Mouse (Mus musculus) limb, embryonic 13.5 days (tissue): Measurements from ENCODE around the gene Itga6. TPM values are rescaled to one million over a fixed set of nuclear protein-coding genes. Genes with fewer than 3 reads are reported as not detected.
"Not testable (repeated sequence)": the region's sequence is repeated elsewhere in the genome, so short reads cannot be mapped to it uniquely, and the experiment has no call there.

Experiments used
- ATAC-seq: fragments of 200-750 bp; cut with Nextera tagmentation; 2 replicates; pipeline ENCODE4 v1.8.0; 2017; ENCODE audit warnings: low read depth, moderate number of reproducible peaks, moderate TSS enrichment; ENCODE audit not compliant: low FRiP score
- H3K27ac ChIP-seq: fragments of 300-500 bp; sonication (generic); 2 replicates; pipeline ENCODE4 v1.5.1; 2015; ENCODE audit warnings: inconsistent platforms, mild to moderate bottlenecking, moderate library complexity
- H3K27me3 ChIP-seq: fragments of 300-500 bp; sonication (generic); 2 replicates; pipeline ENCODE4 v1.6.1; 2015; ENCODE audit warnings: mild to moderate bottlenecking, inconsistent platforms
- H3K36me3 ChIP-seq: fragments of 300-500 bp; sonication (generic); 2 replicates; pipeline ENCODE4 v1.6.1; 2015; ENCODE audit warnings: inconsistent platforms, mild to moderate bottlenecking, moderate library complexity
- H3K4me1 ChIP-seq: fragments of 300-500 bp; sonication (generic); 2 replicates; pipeline ENCODE4 v1.6.1; 2015; ENCODE audit warnings: inconsistent platforms
- H3K4me2 ChIP-seq: fragments of 300-500 bp; sonication (generic); replicated peaks from 2 replicates; pipeline ENCODE4 v1.6.1; 2015; ENCODE audit warnings: inconsistent platforms, mild to moderate bottlenecking, moderate library complexity
- H3K4me3 ChIP-seq: fragments of 300-500 bp; sonication (generic); 2 replicates; pipeline ENCODE4 v1.5.1; 2015; ENCODE audit warnings: moderate library complexity, mild to moderate bottlenecking, inconsistent platforms
- H3K9ac ChIP-seq: fragments of 300-500 bp; sonication (generic); 2 replicates; pipeline ENCODE4 v1.6.1; 2015; ENCODE audit warnings: mild to moderate bottlenecking, inconsistent platforms
- H3K9me3 ChIP-seq: fragments of 300-500 bp; sonication (generic); 2 replicates; pipeline ENCODE4 v1.6.1; 2016; ENCODE audit warnings: inconsistent platforms
- WGBS: fragments of 180-500 bp; shearing (Covaris S2); methylation state at CpG from one replicate; pipeline ENCODE4 v1.1.7; 2015; 5-methylcytosine and 5-hydroxymethylcytosine counted together
- polyA plus RNA-seq: library from polyadenylated mRNA; unstranded; fragments of >200 nt; fragmentation: Nextera tagmentation; extraction: Ambion mirVana; gene quantifications from 2 replicates; pipeline ENCODE4 v1.2.1, GENCODE M21; 2015

Itga6 gene
- polyA plus RNA-seq, 1 experiment from 2014 or later = 33.9 TPM

DNA sequence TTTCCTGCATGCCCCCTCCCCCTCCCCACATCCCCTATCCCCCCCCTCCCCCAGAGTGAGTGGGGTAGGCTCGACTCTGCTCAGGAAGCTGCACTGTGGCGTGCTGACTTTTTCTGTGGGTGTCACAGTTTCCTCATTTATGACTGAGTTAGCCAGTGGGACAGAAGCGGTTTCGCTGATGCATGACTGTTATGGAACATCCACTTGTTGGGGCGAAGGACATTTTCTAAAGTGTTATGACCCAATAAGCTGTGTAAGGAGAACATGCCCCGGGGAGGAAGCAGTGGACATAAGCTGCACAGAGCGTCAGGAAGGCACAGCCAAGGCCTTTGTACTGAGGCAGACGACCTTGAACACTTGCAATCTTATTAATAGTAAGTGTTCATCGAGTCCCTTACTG lies 97.9 kb downstream of the Itga6 start:
- H3K36me3 ChIP-seq = peaks cover 7% of the 10 kb centered on the region
- no peak overlapping the region for H3K4me3 ChIP-seq
- no peaks in the 10 kb centered on the region for H3K27me3 ChIP-seq
- H3K9me3 ChIP-seq = no peaks in the 10 kb centered on the region
- whole genome bisulfite sequencing = 81% methylated on average over 9 of the region's 9 CpGs
- H3K4me1 ChIP-seq = peaks cover 6% of the 10 kb centered on the region
- no peak for ATAC-seq
- no peak overlapping the region for H3K4me2 ChIP-seq
- no peak overlapping the region for H3K9ac ChIP-seq
- no peak overlapping the region for H3K27ac ChIP-seq

DNA sequence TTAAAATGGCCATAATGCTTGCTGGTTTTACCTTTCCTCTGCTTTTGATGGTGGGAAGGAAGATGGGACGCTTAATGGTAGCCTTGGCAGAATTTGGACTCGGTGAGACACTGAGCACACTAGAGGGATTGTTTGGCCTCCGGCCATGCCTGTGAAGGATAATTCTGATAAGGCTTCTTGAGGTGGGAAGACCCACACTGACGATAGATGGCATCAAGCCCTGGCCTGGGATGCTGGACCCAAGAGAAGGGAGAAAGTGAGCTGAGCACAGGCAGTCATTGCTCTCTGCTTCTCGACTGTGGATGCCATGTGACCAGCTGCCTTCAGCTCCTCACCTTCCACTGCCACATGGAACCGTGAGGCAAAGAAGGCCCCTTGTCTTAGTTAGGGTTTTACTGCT lies 99.5 kb downstream of the Itga6 start:
- WGBS = 87% methylated on average over 6 of the region's 6 CpGs
- Histone ChIP-seq H3K9ac (no peak overlapping the region), H3K4me2 (no peak overlapping the region), H3K27me3 (no peaks in the 10 kb centered on the region), H3K27ac (no peak overlapping the region), H3K36me3 (peaks cover 7% of the 10 kb centered on the region), H3K4me3 (no peak overlapping the region), H3K4me1 (peaks cover 12% of the 10 kb centered on the region), H3K9me3 (no peaks in the 10 kb centered on the region)
- ATAC-seq = no peak

DNA sequence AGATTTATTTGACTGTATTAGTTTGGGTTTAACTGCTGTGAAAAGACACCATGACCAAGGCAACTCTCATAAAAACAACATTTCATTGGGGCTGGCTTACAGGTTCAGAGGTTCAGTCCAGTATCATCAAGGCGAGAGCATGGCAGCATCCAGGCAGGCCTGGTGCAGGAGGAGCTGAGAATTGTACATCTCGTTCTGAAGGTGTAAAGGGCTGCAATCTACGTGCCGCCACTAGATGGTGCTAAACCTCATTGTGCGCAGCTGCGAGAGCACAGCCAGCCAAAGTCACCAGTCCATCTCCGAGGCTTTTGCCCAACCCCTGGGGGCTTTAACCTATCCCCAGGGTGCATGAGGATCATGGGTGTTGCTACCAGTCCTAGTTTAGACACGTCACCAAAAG lies 106.7 kb downstream of the Itga6 start:
- H3K36me3 ChIP-seq, H3K27me3 ChIP-seq, H3K4me3 ChIP-seq, H3K27ac ChIP-seq, H3K4me2 ChIP-seq, H3K9me3 ChIP-seq, H3K9ac ChIP-seq: not testable (repeated sequence)
- peak; percentile 40; the same call in 1 of the 2 replicates for ATAC-seq
- WGBS = 3% methylated on average over 7 of the region's 8 CpGs
- H3K4me1 ChIP-seq = peaks cover 12% of the 10 kb centered on the region

DNA sequence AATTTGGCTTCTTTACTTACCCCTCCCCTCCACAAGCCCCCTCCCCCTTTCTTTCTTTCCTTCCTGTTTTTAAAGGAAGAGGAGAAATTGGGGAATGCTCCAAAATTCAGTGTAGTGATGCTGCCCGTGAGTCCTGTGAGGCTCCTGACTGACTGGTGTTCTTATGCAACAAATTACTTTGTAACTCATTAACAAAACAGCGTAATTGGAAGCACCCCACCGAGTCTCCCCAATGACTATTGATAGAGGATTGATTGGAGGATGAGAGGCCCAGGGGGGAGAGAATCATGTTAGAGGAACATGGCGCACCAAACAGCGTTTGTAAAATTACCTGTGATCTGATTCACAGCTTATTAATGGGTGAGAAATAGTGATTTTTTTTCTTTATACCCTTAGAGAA lies 109.7 kb downstream of the Itga6 start:
- no peak for ATAC-seq
- Histone ChIP-seq H3K27ac (no peak overlapping the region), H3K4me1 (no peaks in the 10 kb centered on the region), H3K4me3 (no peak overlapping the region), H3K27me3 (no peaks in the 10 kb centered on the region), H3K36me3 (no peaks in the 10 kb centered on the region), H3K4me2 (no peak overlapping the region), H3K9ac (no peak overlapping the region), H3K9me3 (no peaks in the 10 kb centered on the region)
- 75% methylated on average over 5 of the region's 5 CpGs for WGBS

DNA sequence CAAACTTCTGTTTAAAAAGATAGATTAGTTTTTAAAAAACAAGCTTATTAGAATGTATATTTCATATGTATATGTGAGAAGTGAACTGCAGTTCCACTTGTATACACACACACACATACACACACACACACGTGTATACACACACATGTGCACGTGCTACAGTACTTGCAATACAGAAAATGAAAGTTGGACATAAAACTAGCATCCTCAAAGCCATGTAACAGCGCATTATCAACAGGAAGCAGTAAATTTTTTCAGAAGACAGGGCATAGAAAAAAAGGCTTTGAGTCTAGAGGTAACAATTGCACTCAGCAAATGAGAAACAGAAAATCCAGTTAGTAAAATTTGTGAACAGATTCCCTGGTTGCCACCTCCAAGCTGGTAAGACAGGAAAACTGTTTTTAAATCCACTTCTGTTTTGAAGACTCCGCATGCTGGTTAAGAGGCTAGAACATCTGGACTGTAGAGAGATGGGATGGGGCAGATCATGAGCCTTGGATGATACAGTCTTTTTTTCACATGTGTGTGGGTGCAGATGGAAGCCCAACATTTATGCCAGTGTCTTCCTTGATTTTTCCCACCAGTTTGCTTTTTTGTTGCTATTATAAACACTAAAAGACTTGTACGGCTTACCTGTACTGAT lies 118.2 kb downstream of the Itga6 start:
- no peak for ATAC-seq
- Histone ChIP-seq H3K36me3 (no peaks in the 10 kb centered on the region), H3K4me2 (no peak overlapping the region), H3K27me3 (no peaks in the 10 kb centered on the region), H3K4me3 (no peak overlapping the region), H3K27ac (no peak overlapping the region), H3K9ac (no peak overlapping the region), H3K9me3 (no peaks in the 10 kb centered on the region), H3K4me1 (no peaks in the 10 kb centered on the region; the same call in 1 of the 2 replicates)
- WGBS = 56% methylated on average over 5 of the region's 5 CpGs

DNA sequence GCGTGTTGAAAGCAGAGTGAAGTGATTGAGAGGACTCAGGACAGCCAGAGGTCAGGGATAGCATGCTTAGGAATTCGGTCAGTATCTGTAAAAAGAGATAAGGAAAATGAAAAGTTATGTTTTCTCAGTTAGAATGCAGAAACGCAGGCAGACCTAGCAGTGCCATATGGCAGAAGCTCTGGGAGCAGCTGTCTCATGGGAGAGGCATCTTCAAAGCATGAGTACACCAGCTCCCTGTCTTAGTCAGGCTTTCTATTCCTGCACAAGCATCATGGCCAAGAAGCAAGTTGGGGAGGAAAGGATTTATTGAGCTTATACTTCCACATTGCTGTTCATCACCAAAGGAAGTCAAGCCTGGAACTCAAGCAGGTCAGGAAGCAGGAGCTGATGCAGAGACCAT lies 119.6 kb downstream of the Itga6 start:
- no peaks in the 10 kb centered on the region for H3K36me3 ChIP-seq
- H3K4me1 ChIP-seq = no peaks in the 10 kb centered on the region; the same call in 1 of the 2 replicates
- H3K9me3 ChIP-seq = no peaks in the 10 kb centered on the region
- no peak overlapping the region for H3K9ac ChIP-seq
- H3K27me3 ChIP-seq = no peaks in the 10 kb centered on the region
- WGBS = 66% methylated on average over 3 of the region's 3 CpGs
- H3K4me2 ChIP-seq = no peak overlapping the region
- no peak overlapping the region for H3K4me3 ChIP-seq
- no peak for ATAC-seq
- no peak overlapping the region for H3K27ac ChIP-seq

DNA sequence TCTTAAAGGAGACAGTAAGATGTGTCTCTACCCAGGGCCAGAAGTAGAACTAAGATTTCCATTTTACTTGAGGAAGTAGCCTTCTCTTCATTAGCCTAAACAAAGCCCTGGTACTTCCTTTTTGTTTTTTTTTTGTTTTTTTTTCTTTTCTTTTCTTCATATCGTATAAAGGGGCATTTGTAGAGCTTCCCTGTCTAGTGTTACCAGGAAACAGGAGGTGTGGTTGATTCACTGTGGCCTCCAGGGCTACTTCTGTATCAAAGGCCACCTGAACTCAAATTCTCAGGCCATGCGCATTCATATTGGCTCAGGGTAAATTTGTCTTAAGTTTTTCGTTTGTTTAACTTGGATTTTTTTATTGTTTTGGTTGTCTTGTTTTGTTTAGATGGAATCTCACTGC lies 120.5 kb downstream of the Itga6 start:
- ATAC-seq = no peak
- Histone ChIP-seq H3K27ac (no peak overlapping the region), H3K9me3 (no peaks in the 10 kb centered on the region), H3K36me3 (no peaks in the 10 kb centered on the region), H3K4me2 (no peak overlapping the region), H3K27me3 (no peaks in the 10 kb centered on the region), H3K9ac (no peak overlapping the region), H3K4me1 (no peaks in the 10 kb centered on the region; the same call in 1 of the 2 replicates), H3K4me3 (no peak overlapping the region)
- WGBS = 74% methylated on average over 3 of the region's 3 CpGs

DNA sequence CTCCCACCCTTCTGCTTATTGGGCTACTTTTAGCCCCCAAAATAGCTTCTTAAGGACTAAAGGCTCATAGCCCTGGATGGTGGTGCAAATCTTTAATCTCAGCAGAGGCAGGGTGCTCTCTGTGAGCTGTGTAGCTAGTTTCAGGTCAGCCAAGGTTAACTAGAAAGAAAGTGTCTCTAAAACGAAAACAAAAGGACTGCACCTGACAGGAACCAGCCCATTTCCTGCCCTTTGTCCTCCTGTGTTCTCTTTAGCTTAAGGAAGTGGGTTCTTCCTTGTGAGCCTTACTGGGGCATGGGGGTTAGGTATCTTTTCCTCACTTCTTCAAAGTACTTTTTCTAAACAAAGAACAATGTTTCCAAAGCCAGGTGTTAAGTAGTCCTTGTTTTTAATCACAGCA lies 121.1 kb downstream of the Itga6 start:
- Histone ChIP-seq H3K36me3 (no peaks in the 10 kb centered on the region), H3K9me3 (no peaks in the 10 kb centered on the region), H3K4me3 (no peak overlapping the region), H3K4me2 (no peak overlapping the region), H3K9ac (no peak overlapping the region), H3K4me1 (no peaks in the 10 kb centered on the region; the same call in 1 of the 2 replicates), H3K27me3 (no peaks in the 10 kb centered on the region), H3K27ac (no peak overlapping the region)
- WGBS = 61% methylated on average over 1 of the region's 1 CpGs
- no peak for ATAC-seq

DNA sequence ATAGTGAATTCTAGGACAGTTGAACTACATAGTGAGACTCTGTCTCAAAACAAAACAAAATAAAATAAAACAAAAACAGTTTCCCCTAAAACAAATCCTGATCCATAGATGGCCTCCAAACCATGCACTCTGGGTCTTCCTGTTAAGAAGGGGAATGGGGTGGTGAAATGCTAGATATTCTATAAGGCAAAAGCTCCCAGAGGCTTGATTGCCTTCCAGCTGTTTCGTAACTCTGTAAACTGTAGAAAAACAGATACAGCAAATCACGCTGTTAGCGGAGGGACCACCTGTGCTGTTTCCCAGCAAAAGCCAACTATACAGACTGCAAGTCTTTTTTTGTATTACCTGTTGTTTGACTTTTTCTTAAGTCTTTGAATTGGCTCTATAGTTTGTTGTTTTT lies 121.6 kb downstream of the Itga6 start:
- no peak overlapping the region for H3K27ac ChIP-seq
- H3K9me3 ChIP-seq = no peaks in the 10 kb centered on the region
- no peaks in the 10 kb centered on the region for H3K36me3 ChIP-seq
- WGBS = 36% methylated on average over 3 of the region's 3 CpGs
- H3K27me3 ChIP-seq = no peaks in the 10 kb centered on the region
- no peaks in the 10 kb centered on the region; the same call in 1 of the 2 replicates for H3K4me1 ChIP-seq
- H3K9ac ChIP-seq = no peak overlapping the region
- H3K4me2 ChIP-seq = no peak overlapping the region
- no peak for ATAC-seq
- H3K4me3 ChIP-seq = no peak overlapping the region

DNA sequence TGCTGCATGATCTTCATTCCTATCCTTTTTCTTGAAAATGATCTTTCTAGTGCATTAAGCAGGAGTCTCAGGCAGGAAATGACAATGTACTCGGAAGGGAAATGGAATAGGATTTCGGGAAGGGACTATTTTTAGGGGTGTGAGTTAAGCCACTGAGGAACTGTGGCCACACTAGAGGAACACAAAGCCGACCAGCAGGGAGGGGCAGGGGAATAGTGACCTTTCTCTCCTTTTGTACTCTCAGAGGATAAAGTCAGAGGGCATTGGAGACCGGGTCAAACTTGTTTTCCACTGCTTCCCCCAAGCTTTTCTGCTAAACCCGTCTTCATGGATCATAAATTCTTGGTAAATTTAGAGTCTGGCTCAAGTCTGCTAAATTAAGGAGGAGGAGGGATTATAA lies 122.1 kb downstream of the Itga6 start:
- 28% methylated on average over 5 of the region's 5 CpGs for WGBS
- no peaks in the 10 kb centered on the region for H3K9me3 ChIP-seq
- no peak overlapping the region for H3K4me2 ChIP-seq
- no peak for ATAC-seq
- no peak overlapping the region for H3K27ac ChIP-seq
- H3K9ac ChIP-seq = no peak overlapping the region
- H3K36me3 ChIP-seq = no peaks in the 10 kb centered on the region
- H3K27me3 ChIP-seq = no peaks in the 10 kb centered on the region
- H3K4me1 ChIP-seq = peaks cover 2% of the 10 kb centered on the region; the same call in 1 of the 2 replicates
- no peak overlapping the region for H3K4me3 ChIP-seq

DNA sequence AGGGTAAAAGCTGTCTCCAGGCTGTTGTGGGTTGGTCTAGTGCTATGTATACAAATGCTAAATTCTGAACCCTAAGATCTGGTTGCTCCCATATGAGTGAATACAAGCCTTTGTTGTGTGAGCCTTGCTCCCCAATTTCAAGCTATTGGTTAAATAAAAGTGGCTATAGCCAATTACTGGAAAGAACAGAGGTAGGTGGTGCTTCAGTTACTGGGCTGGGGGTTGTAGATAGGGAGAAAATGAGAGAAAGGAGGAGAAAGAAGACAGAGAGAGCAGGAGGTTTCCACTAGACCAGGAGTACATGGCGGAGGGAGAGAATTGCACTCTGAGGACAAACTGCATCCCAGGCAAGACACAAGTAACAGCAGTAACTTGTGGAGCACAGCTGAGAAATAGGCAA lies 122.8 kb downstream of the Itga6 start:
- no peaks in the 10 kb centered on the region for H3K9me3 ChIP-seq
- H3K4me3 ChIP-seq = no peak overlapping the region
- H3K9ac ChIP-seq = no peak overlapping the region
- no peak overlapping the region for H3K4me2 ChIP-seq
- 96% methylated on average over 1 of the region's 1 CpGs for WGBS
- H3K27me3 ChIP-seq = no peaks in the 10 kb centered on the region
- no peaks in the 10 kb centered on the region for H3K36me3 ChIP-seq
- no peak for ATAC-seq
- no peak overlapping the region for H3K27ac ChIP-seq
- 0 out of 2 replicates have a peak, but pooled peaks cover 3% of the 10 kb centered on the region for H3K4me1 ChIP-seq

DNA sequence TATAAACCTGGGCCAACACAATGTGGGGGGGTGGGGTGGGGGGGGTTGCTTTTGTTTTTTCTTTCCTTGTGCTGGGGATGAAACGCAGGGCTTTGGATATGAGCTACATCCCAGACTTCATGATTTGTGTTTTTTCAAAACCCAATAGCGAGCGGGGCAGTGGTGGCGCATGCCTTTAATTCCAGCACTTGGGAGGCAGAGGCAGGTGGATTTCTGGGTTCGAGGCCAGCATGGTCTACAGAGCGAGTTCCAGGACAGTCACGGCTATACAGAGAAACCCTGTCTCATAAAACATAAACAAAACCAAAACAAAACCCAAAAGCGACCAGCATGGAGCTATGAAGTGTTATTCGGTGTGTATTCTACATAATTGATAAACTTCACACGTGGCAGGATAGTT lies 126.7 kb downstream of the Itga6 start:
- Histone ChIP-seq H3K9me3 (no peaks in the 10 kb centered on the region), H3K4me3 (peak overlapping the region; percentile 83), H3K36me3 (0 out of 2 replicates have a peak, but pooled peaks cover 5% of the 10 kb centered on the region), H3K4me1 (peaks cover 22% of the 10 kb centered on the region), H3K9ac (no peak overlapping the region), H3K27me3 (no peaks in the 10 kb centered on the region), H3K27ac (no peak overlapping the region), H3K4me2 (peak overlapping the region; percentile 86)
- ATAC-seq = no peak
- WGBS = 83% methylated on average over 10 of the region's 10 CpGs

DNA sequence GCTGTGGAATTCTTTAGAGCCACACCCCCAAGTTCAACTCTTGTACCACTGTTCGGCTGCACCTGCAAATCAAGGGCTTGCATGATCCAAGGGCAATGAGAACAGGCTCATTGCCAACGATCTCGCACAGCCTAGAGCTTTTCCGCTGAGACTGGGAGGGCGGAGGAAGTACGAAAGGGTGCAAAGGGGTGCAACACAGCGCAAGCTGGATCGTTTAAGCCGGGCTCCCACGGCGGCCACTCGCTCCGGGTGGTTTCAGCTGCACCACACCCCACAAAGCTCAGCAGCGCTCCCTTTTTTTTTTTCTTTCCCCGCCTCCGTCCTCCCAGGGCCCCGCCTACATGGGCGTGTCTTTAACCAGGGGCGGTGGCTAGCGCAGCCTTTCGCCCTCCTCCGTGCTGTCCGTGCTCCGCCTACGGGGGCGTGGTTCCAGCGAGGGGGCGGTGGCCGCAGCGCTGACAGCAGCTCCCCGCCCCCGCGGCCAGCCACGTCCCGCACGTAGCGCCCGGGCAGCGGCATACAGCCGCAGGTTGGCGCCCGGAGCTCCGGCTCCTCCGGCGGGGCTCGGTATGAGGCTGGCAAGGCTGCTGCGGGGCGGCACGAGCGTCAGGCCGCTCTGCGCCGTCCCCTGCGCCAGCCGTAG lies 127.5 kb downstream of the Itga6 start, which contains the start of gene Pdk1:
Gene Pdk1 (plus strand): TSS at position 424 of the 643 bp plus-strand sequence.
- H3K27me3 ChIP-seq = no peaks in the 10 kb centered on the region
- H3K4me2 ChIP-seq = peak within 1 kb of the TSS; percentile 86
- peak within 1 kb of the TSS; percentile 83 for H3K4me3 ChIP-seq
- peaks cover 22% of the 10 kb centered on the region for H3K4me1 ChIP-seq
- H3K9me3 ChIP-seq = no peaks in the 10 kb centered on the region
- ATAC-seq = peak; percentile 96
- H3K36me3 ChIP-seq = peaks cover 11% of the 10 kb centered on the region; the same call in 1 of the 2 replicates
- under 1% methylated on average over 54 of the region's 55 CpGs for WGBS
- peak within 1 kb of the TSS; percentile 90 for H3K9ac ChIP-seq
- peak within 1 kb of the TSS; percentile 92 for H3K27ac ChIP-seq
